Mouse (Mus musculus) ES-Bruce4 (cell line): ENCODE data around the gene Gm49320.

ENCODE experiments used
- CTCF ChIP-seq: IDR thresholded peaks from one replicate; pipeline ENCODE4 v1.8.1; 2011; ENCODE audit warnings: low read depth, low read length
- EP300 ChIP-seq: IDR thresholded peaks from 2 replicates; pipeline ENCODE4 v1.6.1; 2011; ENCODE audit warnings: low read depth, low read length; ENCODE audit not compliant: insufficient read depth

- TF ChIP-seq EP300 = no peak
- no peak for TF ChIP-seq CTCF
These were observed 59.2 kb downstream of the Gm49320 start for GRCm38 (mm10) chr8:4297822-4298221.
